Mouse (Mus musculus): ENCODE measurements around the gene Epc2.

DNA sequence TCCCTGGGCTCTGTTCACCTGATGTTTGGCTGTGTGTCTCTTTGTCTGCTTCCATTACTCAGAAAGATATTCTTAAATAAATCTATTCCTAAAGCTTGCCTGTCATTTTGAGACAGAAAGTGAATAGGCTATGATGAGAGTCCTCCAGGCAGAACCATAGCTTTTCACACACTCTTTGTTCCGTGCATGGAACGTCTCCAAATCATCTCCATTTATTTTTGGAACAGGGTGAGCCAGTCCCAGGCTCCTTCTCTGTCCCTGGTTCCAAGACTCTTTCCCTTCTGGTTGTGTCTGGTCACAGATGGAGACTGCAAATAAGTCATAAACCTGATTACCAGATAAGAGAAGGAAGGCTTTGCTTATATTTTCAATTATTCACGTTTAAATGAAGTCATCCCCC, 145.0 kb downstream of the Epc2 start:
- TF ChIP-seq CTCF (IDR thresholded peaks at IDR 0.05; ENCODE audit: insufficient read depth, low read length) (no peak), POLR2A (IDR thresholded peaks at IDR 0.05; ENCODE audit: borderline replicate concordance, extremely low read depth, low read depth, low read length) (no peak)

Data from lung, adult 2 months (tissue).